ENCODE assay signal across 13 mouse cellular contexts in genomic region chr14:76713946-76714345, GRCm38 (mm10).
A peak's percentile ranks its signal among the peaks of the same experiment; 100 is the strongest.
DNase-seq lines count a peak whose midpoint lies in the region; ATAC-seq and TF ChIP-seq lines count a peak whose summit lies in the region.
"Had no signal": no experiment of that assay in that cellular context is flagged by ENCODE, and none has a peak within 500 bp of the region (broad histone marks: within the 10 kb centered on the region; RNA-seq: fewer than 3 reads in every experiment).

No protein-coding gene starts in this region.

- no peak for TF ChIP-seq CTCF in layer of hippocampus, adult 2 months (conservative IDR thresholded peaks at IDR 0.05)
- no peak for TF ChIP-seq CTCF in liver, postnatal 0 days (IDR thresholded peaks at IDR 0.05; ENCODE audit: low read depth)

- no peak overlapping the region for H3K4me3 ChIP-seq in layer of hippocampus, adult 2 months
- no peak overlapping the region for H3K4me3 ChIP-seq in kidney, embryonic 16.5 days (ENCODE audit: low read length)
- no peak overlapping the region for H3K4me3 ChIP-seq in liver, postnatal 0 days (ENCODE audit: low read depth, low read length)
- H3K4me3 ChIP-seq in neural tube, embryonic 15.5 days (replicated peaks), result no peak overlapping the region
- H3K4me3 ChIP-seq: embryonic facial prominence, embryonic 12.5 days; forebrain, embryonic 12.5 days; limb, embryonic 15.5 days had no signal

- H3K4me2 ChIP-seq in kidney, embryonic 16.5 days (replicated peaks; ENCODE audit: low read depth, low read length), result no peak overlapping the region
- H3K4me2 ChIP-seq in liver, postnatal 0 days (ENCODE audit: low read depth, low read length), result no peak overlapping the region
- no peak overlapping the region for H3K4me2 ChIP-seq in neural tube, embryonic 15.5 days
- H3K4me2 ChIP-seq: embryonic facial prominence, embryonic 12.5 days; forebrain, embryonic 12.5 days; limb, embryonic 15.5 days had no signal

- peak overlapping the region; percentile 43; the same call in 1 of the 2 replicates for H3K27ac ChIP-seq in layer of hippocampus, adult 2 months
- peak overlapping the region; percentile 72 for H3K27ac ChIP-seq in kidney, embryonic 16.5 days (ENCODE audit: low read length)
- H3K27ac ChIP-seq in liver, postnatal 0 days (ENCODE audit: low read depth), result no peak overlapping the region
- H3K27ac ChIP-seq in neural tube, embryonic 15.5 days (replicated peaks), result no peak overlapping the region
- H3K27ac ChIP-seq: embryonic facial prominence, embryonic 12.5 days; forebrain, embryonic 12.5 days had no signal

- H3K4me1 ChIP-seq in kidney, embryonic 16.5 days (ENCODE audit: insufficient read depth, low read length), result peaks cover 31% of the 10 kb centered on the region
- H3K4me1 ChIP-seq in liver, postnatal 0 days (ENCODE audit: insufficient read depth), result peaks cover 13% of the 10 kb centered on the region
- no peaks in the 10 kb centered on the region for H3K4me1 ChIP-seq in neural tube, embryonic 15.5 days
- H3K4me1 ChIP-seq: embryonic facial prominence, embryonic 12.5 days; forebrain, embryonic 12.5 days had no signal

- WGBS in kidney, embryonic 16.5 days, result 27% methylated on average over 7 of the region's 7 CpGs
- 7% methylated on average over 7 of the region's 7 CpGs for WGBS in liver, postnatal 0 days (ENCODE audit: insufficient replicate concordance)
- WGBS in neural tube, embryonic 15.5 days, result 79% methylated on average over 7 of the region's 7 CpGs

- TF ChIP-seq EP300 in liver, postnatal 0 days (IDR thresholded peaks at IDR 0.05; ENCODE audit: low read depth), result no peak

- H3K27me3 ChIP-seq in kidney, embryonic 16.5 days (ENCODE audit: insufficient read depth, low read length), result no peaks in the 10 kb centered on the region
- no peaks in the 10 kb centered on the region for H3K27me3 ChIP-seq in liver, postnatal 0 days (ENCODE audit: insufficient read depth, low read length)
- H3K27me3 ChIP-seq in neural tube, embryonic 15.5 days (replicated peaks), result no peaks in the 10 kb centered on the region
- H3K27me3 ChIP-seq: embryonic facial prominence, embryonic 12.5 days; forebrain, embryonic 12.5 days; limb, embryonic 15.5 days had no signal

- H3K9me3 ChIP-seq in kidney, embryonic 16.5 days (ENCODE audit: low read length), result no peaks in the 10 kb centered on the region; the same call in 1 of the 2 replicates
- no peaks in the 10 kb centered on the region for H3K9me3 ChIP-seq in liver, postnatal 0 days (ENCODE audit: low read length)
- no peaks in the 10 kb centered on the region for H3K9me3 ChIP-seq in neural tube, embryonic 15.5 days (replicated peaks)
- H3K9me3 ChIP-seq: embryonic facial prominence, embryonic 12.5 days; forebrain, embryonic 12.5 days; limb, embryonic 15.5 days had no signal

- peak; percentile 91 for DNase-seq in heart, adult 11 months
- no peak for DNase-seq in heart, adult 18-20 months
- no peak for DNase-seq in layer of hippocampus, adult 2 months (ENCODE audit: low spot score in 2 of 2)
- DNase-seq in layer of hippocampus, adult 11-12 months (ENCODE audit: low spot score), result no peak
- no peak for DNase-seq in liver, postnatal 0 days
- DNase-seq in frontal cortex, adult 2 months (ENCODE audit: extremely low spot score in 1 of 2, low spot score in 1 of 2), result no peak
- DNase-seq: cerebellum, adult 8-10 months; right cerebral cortex, postnatal 4 days had no signal

- ATAC-seq in kidney, embryonic 16.5 days (ENCODE audit: low FRiP score, low TSS enrichment), result 0 out of 2 replicates have a peak, but pooled peaks have one; percentile 20
- ATAC-seq in liver, postnatal 0 days, result peak; percentile 35; the same call in 1 of the 2 replicates
- ATAC-seq in neural tube, embryonic 15.5 days (ENCODE audit: low FRiP score), result no peak

- no peaks in the 10 kb centered on the region for H3K36me3 ChIP-seq in kidney, embryonic 16.5 days (ENCODE audit: insufficient read depth, low read length)
- no peaks in the 10 kb centered on the region for H3K36me3 ChIP-seq in liver, postnatal 0 days (replicated peaks; ENCODE audit: insufficient read depth, low read length)
- H3K36me3 ChIP-seq in neural tube, embryonic 15.5 days, result no peaks in the 10 kb centered on the region
- H3K36me3 ChIP-seq: embryonic facial prominence, embryonic 12.5 days; forebrain, embryonic 12.5 days; limb, embryonic 15.5 days had no signal

- no peak overlapping the region for H3K9ac ChIP-seq in kidney, embryonic 16.5 days (replicated peaks; ENCODE audit: low read length)
- no peak overlapping the region for H3K9ac ChIP-seq in liver, postnatal 0 days (replicated peaks)
- no peak overlapping the region for H3K9ac ChIP-seq in neural tube, embryonic 15.5 days (replicated peaks)
- H3K9ac ChIP-seq: embryonic facial prominence, embryonic 12.5 days; forebrain, embryonic 12.5 days; limb, embryonic 15.5 days had no signal

Comparison
In these comparisons a context has a peak if more than half of its experiments do, and no peak if none do; other contexts are left out.
1. H3K27ac ChIP-seq: peak in layer of hippocampus, adult 2 months (single experiment) and kidney, embryonic 16.5 days (single experiment); none in liver, postnatal 0 days (single experiment) and neural tube, embryonic 15.5 days (single experiment).